Mouse (Mus musculus) kidney, embryonic 16.5 days (tissue): ENCODE data around the gene Zdhhc9. TPM values are rescaled to one million over a fixed set of nuclear protein-coding genes. Genes with fewer than 3 reads are reported as not detected.

Experiments
- ATAC-seq: fragments of 200-750 bp; cut with Nextera tagmentation; 2 replicates; pipeline ENCODE4 v1.8.0; 2017; ENCODE audit warnings: moderate TSS enrichment; ENCODE audit not compliant: low FRiP score, low TSS enrichment
- H3K27ac ChIP-seq: fragments of 300-500 bp; sonication (generic); 2 replicates; pipeline ENCODE4 v1.5.1; 2014; ENCODE audit warnings: low read length
- H3K27me3 ChIP-seq: fragments of 300-500 bp; sonication (generic); 2 replicates; pipeline ENCODE4 v1.6.1; 2014; ENCODE audit warnings: low read length, control low read depth, mixed read lengths; ENCODE audit not compliant: insufficient read depth
- H3K36me3 ChIP-seq: fragments of 300-500 bp; sonication (generic); 2 replicates; pipeline ENCODE4 v1.6.1; 2014; ENCODE audit warnings: low read length, control low read depth, mixed read lengths; ENCODE audit not compliant: insufficient read depth
- H3K4me1 ChIP-seq: fragments of 300-500 bp; sonication (generic); 2 replicates; pipeline ENCODE4 v1.6.1; 2014; ENCODE audit warnings: low read length, control low read depth, mixed read lengths; ENCODE audit not compliant: insufficient read depth
- H3K4me2 ChIP-seq: fragments of 300-500 bp; sonication (generic); replicated peaks from 2 replicates; pipeline ENCODE4 v1.6.1; 2014; ENCODE audit warnings: low read depth, low read length
- H3K4me3 ChIP-seq: fragments of 300-500 bp; sonication (generic); 2 replicates; pipeline ENCODE4 v1.5.1; 2014; ENCODE audit warnings: mild to moderate bottlenecking, low read length
- H3K9ac ChIP-seq: fragments of 300-500 bp; sonication (generic); replicated peaks from 2 replicates; pipeline ENCODE4 v1.6.1; 2014; ENCODE audit warnings: low read length
- H3K9me3 ChIP-seq: fragments of 300-500 bp; sonication (generic); 2 replicates; pipeline ENCODE4 v1.6.1; 2016; ENCODE audit warnings: low read length, control low read depth
- WGBS: fragments of 180-500 bp; shearing (Covaris S2); extraction: QIAGEN DNeasy Blood & Tissue Kit; methylation state at CpG from one replicate; pipeline ENCODE4 v1.1.7; 2014; 5-methylcytosine and 5-hydroxymethylcytosine counted together
- polyA plus RNA-seq: library from polyadenylated mRNA; unstranded; fragments of >200 nt; fragmentation: Nextera tagmentation; extraction: Ambion mirVana; gene quantifications from 2 replicates; pipeline ENCODE4 v1.2.1, GENCODE M21; 2015

Gene Zdhhc9
- polyA plus RNA-seq, 1 experiment from 2014 or later = 4.2 TPM

- WGBS = 13% methylated on average over 34 of the region's 36 CpGs
- ATAC-seq = peak; percentile 80
- H3K4me2 ChIP-seq = peak overlapping the region; percentile 57
Observed at GRCm38 (mm10) chrX:48207761-48208487, 754 bp downstream of the Zdhhc9 start.

GRCm38 (mm10) chrX:48204469-48204868, 4.2 kb downstream of the Zdhhc9 start:
- no peak for ATAC-seq
- Histone ChIP-seq H3K27ac (no peak overlapping the region), H3K36me3 (no peaks in the 10 kb centered on the region), H3K27me3 (no peaks in the 10 kb centered on the region), H3K4me1 (peaks cover 5% of the 10 kb centered on the region; the same call in 1 of the 2 replicates), H3K4me2 (no peak overlapping the region), H3K4me3 (no peak overlapping the region), H3K9ac (no peak overlapping the region), H3K9me3 (no peaks in the 10 kb centered on the region)
- 70% methylated on average over 6 of the region's 6 CpGs for WGBS

More at GRCm38 (mm10) chrX:48207761-48208487, 754 bp downstream of the Zdhhc9 start:
- Histone ChIP-seq H3K36me3 (no peaks in the 10 kb centered on the region), H3K4me1 (peaks cover 5% of the 10 kb centered on the region; the same call in 1 of the 2 replicates), H3K9me3 (no peaks in the 10 kb centered on the region), H3K9ac (peak overlapping the region; percentile 75), H3K27ac (peak overlapping the region; percentile 55; the same call in 1 of the 2 replicates), H3K4me3 (peak overlapping the region; percentile 60), H3K27me3 (no peaks in the 10 kb centered on the region)

GRCm38 (mm10) chrX:48203763-48204162, 4.9 kb downstream of the Zdhhc9 start:
- Histone ChIP-seq H3K4me1 (peaks cover 5% of the 10 kb centered on the region; the same call in 1 of the 2 replicates), H3K4me3 (no peak overlapping the region), H3K27me3 (no peaks in the 10 kb centered on the region), H3K4me2 (no peak overlapping the region), H3K27ac (no peak overlapping the region), H3K9me3 (no peaks in the 10 kb centered on the region), H3K9ac (no peak overlapping the region), H3K36me3 (no peaks in the 10 kb centered on the region)
- ATAC-seq = no peak
- 74% methylated on average over 7 of the region's 7 CpGs for WGBS

- H3K9me3 ChIP-seq = no peaks in the 10 kb centered on the region
- no peak overlapping the region for H3K4me3 ChIP-seq
- no peaks in the 10 kb centered on the region for H3K36me3 ChIP-seq
- WGBS = 81% methylated on average over 4 of the region's 4 CpGs
- ATAC-seq = no peak
- no peak overlapping the region for H3K27ac ChIP-seq
- H3K4me1 ChIP-seq = peaks cover 5% of the 10 kb centered on the region; the same call in 1 of the 2 replicates
- no peak overlapping the region for H3K9ac ChIP-seq
- H3K27me3 ChIP-seq = no peaks in the 10 kb centered on the region
- H3K4me2 ChIP-seq = no peak overlapping the region
Observed at GRCm38 (mm10) chrX:48202995-48203394, 5.7 kb downstream of the Zdhhc9 start.

- Histone ChIP-seq H3K27me3 (no peaks in the 10 kb centered on the region), H3K9me3 (no peaks in the 10 kb centered on the region), H3K36me3 (no peaks in the 10 kb centered on the region), H3K4me1 (peaks cover 3% of the 10 kb centered on the region; the same call in 1 of the 2 replicates), H3K9ac (no peak overlapping the region), H3K4me3 (no peak overlapping the region), H3K27ac (no peak overlapping the region), H3K4me2 (no peak overlapping the region)
- no peak for ATAC-seq
- WGBS = 91% methylated on average over 7 of the region's 7 CpGs
Observed at GRCm38 (mm10) chrX:48202436-48202835, 6.2 kb downstream of the Zdhhc9 start.

- Histone ChIP-seq H3K27ac (no peak overlapping the region), H3K4me2 (no peak overlapping the region), H3K9me3 (no peaks in the 10 kb centered on the region), H3K36me3 (no peaks in the 10 kb centered on the region), H3K9ac (no peak overlapping the region), H3K4me1 (no peaks in the 10 kb centered on the region), H3K27me3 (no peaks in the 10 kb centered on the region), H3K4me3 (no peak overlapping the region)
- ATAC-seq = no peak
- WGBS = 85% methylated on average over 7 of the region's 7 CpGs
Observed at GRCm38 (mm10) chrX:48201973-48202372, 6.7 kb downstream of the Zdhhc9 start.

- WGBS = 78% methylated on average over 3 of the region's 3 CpGs
- Histone ChIP-seq H3K27me3 (no peaks in the 10 kb centered on the region), H3K9ac (no peak overlapping the region), H3K4me3 (no peak overlapping the region), H3K4me1 (no peaks in the 10 kb centered on the region), H3K27ac (no peak overlapping the region), H3K4me2 (no peak overlapping the region), H3K9me3 (no peaks in the 10 kb centered on the region), H3K36me3 (no peaks in the 10 kb centered on the region)
- ATAC-seq = no peak
Observed at GRCm38 (mm10) chrX:48200699-48201098, 8.0 kb downstream of the Zdhhc9 start.

GRCm38 (mm10) chrX:48199026-48199425, 9.7 kb downstream of the Zdhhc9 start:
- Histone ChIP-seq H3K36me3 (no peaks in the 10 kb centered on the region), H3K4me3 (no peak overlapping the region), H3K27ac (no peak overlapping the region), H3K4me1 (no peaks in the 10 kb centered on the region), H3K27me3 (no peaks in the 10 kb centered on the region), H3K9ac (no peak overlapping the region), H3K9me3 (no peaks in the 10 kb centered on the region), H3K4me2 (no peak overlapping the region)
- 90% methylated on average over 2 of the region's 2 CpGs for WGBS
- ATAC-seq = no peak

- H3K4me1 ChIP-seq = no peaks in the 10 kb centered on the region
- H3K27me3 ChIP-seq = no peaks in the 10 kb centered on the region
- no peak overlapping the region for H3K9ac ChIP-seq
- WGBS = 90% methylated on average over 3 of the region's 3 CpGs
- H3K27ac ChIP-seq = no peak overlapping the region
- no peaks in the 10 kb centered on the region for H3K9me3 ChIP-seq
- no peak for ATAC-seq
- no peaks in the 10 kb centered on the region for H3K36me3 ChIP-seq
- no peak overlapping the region for H3K4me2 ChIP-seq
- H3K4me3 ChIP-seq = no peak overlapping the region
Observed at GRCm38 (mm10) chrX:48197856-48198255, 10.8 kb downstream of the Zdhhc9 start.
